8 mouse cellular contexts compared by ENCODE assay signal in genomic region chr1:152904469-152904868, GRCm38 (mm10). TPM values are rescaled to one million over a fixed set of nuclear protein-coding genes. Genes with fewer than 3 reads are reported as not detected.
A peak's percentile ranks its signal among the peaks of the same experiment; 100 is the strongest.
DNase-seq lines count a peak whose midpoint lies in the region; ATAC-seq lines count a peak whose summit lies in the region.

No protein-coding gene starts in this region.

- H3K27me3 ChIP-seq in hindbrain, embryonic 15.5 days: no peaks in the 10 kb centered on the region

- H3K36me3 ChIP-seq in hindbrain, embryonic 15.5 days: no peaks in the 10 kb centered on the region

- H3K9ac ChIP-seq in hindbrain, embryonic 15.5 days: peak overlapping the region; percentile 41

- peak; percentile 46; the same call in 1 of the 2 replicates for ATAC-seq in hindbrain, embryonic 15.5 days (ENCODE audit: low FRiP score, low read depth)

- under 1% methylated on average over 14 of the region's 14 CpGs for WGBS in hindbrain, embryonic 15.5 days

- peak overlapping the region; percentile 71 for H3K4me3 ChIP-seq in hindbrain, embryonic 15.5 days

- H3K27ac ChIP-seq in hindbrain, embryonic 15.5 days (replicated peaks): peak overlapping the region; percentile 87

- DNase-seq in T-cell, adult 2 months (ENCODE audit: low spot score): peak; percentile 91
- peak; percentile 69 to 73 for DNase-seq in cerebellum, postnatal 36 days
- DNase-seq in frontal cortex, postnatal 36 days (ENCODE audit: low spot score in 2 of 2): peak; percentile 82 to 86
- peak; percentile 75 to 78 for DNase-seq in layer of hippocampus, postnatal 36 days
- peak; percentile 92 for DNase-seq in lung, postnatal 25 days (ENCODE audit: low spot score)
- peak; percentile 61 for DNase-seq in retina, adult 2 months (ENCODE audit: low read depth, low spot score)
- DNase-seq in thymus, postnatal 25 days: peak; percentile 85

- H3K9me3 ChIP-seq in hindbrain, embryonic 15.5 days: no peaks in the 10 kb centered on the region

- H3K4me1 ChIP-seq in hindbrain, embryonic 15.5 days (replicated peaks): peaks cover 22% of the 10 kb centered on the region

- H3K4me2 ChIP-seq in hindbrain, embryonic 15.5 days: peak overlapping the region; percentile 91

RNA-seq across cellular contexts. Expression of gene Smg7, which starts 2.0 kb away (rescaled TPM):
- polyA plus RNA-seq in hindbrain, embryonic 15.5 days (2015; fragmentation: Nextera tagmentation; extraction: Ambion mirVana): 32.2 and 32.7 TPM in 2 replicates
- total RNA-seq in layer of hippocampus, postnatal 36 days (2021): 100 to 1,000 TPM in 1 of 2 experiments, 10 to 100 TPM in 1; 89.9 to 104 TPM

RNA-seq across cellular contexts. Expression of gene Nmnat2, which starts 50.3 kb away (rescaled TPM):
- 77.9 and 81.6 TPM in 2 replicates for polyA plus RNA-seq in hindbrain, embryonic 15.5 days (2015; fragmentation: Nextera tagmentation; extraction: Ambion mirVana)
- total RNA-seq in layer of hippocampus, postnatal 36 days (2021): 100 to 1,000 TPM; 131 to 133 TPM

Comparison
In these comparisons a context has a peak if more than half of its experiments do, and no peak if none do; other contexts are left out.
1. Peak in every context shown above with its lines: DNase-seq, ATAC-seq, H3K4me3 ChIP-seq and H3K27ac ChIP-seq.